Mouse (Mus musculus): ENCODE results near the gene Gm5426.
"Not testable (repeated sequence)": the region's sequence is repeated elsewhere in the genome, so short reads cannot be mapped to it uniquely, and the experiment has no call there.

Gene Gm5426

GRCm38 (mm10) chr10:96136451-96136850, at the start of gene Gm5426:
TSS of gene Gm5426 (plus strand) at chr10:96136603.
- DNase-seq (ENCODE audit: low spot score in 2 of 2): not testable (repeated sequence)

GRCm38 (mm10) chr10:96089744-96090143, 46.7 kb upstream of the Gm5426 start:
- no peak for DNase-seq (ENCODE audit: low spot score in 2 of 2)

DNA sequence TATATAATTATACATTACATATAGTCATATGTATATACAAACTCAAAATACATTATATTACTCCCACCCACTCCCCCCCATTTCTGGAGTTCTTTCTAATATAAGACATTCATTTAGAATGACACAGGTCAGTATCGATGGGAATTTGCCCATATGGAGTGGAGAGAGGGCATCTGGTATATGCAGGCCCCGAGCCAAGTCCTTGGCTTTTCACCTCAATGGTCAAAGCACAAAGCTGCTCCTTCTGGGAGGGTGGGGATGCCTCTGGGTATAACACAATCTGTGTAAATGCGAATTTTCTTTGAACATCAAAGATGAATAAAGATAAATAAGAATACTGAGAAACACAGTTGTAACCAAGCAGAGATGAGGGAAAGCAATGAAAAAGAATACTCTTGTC, 46.0 kb upstream of the Gm5426 start:
- DNase-seq (ENCODE audit: low spot score in 2 of 2): no peak

- DNase-seq (ENCODE audit: low spot score in 2 of 2): no peak
Observed at GRCm38 (mm10) chr10:96093890-96094531, 42.4 kb upstream of the Gm5426 start.

DNA sequence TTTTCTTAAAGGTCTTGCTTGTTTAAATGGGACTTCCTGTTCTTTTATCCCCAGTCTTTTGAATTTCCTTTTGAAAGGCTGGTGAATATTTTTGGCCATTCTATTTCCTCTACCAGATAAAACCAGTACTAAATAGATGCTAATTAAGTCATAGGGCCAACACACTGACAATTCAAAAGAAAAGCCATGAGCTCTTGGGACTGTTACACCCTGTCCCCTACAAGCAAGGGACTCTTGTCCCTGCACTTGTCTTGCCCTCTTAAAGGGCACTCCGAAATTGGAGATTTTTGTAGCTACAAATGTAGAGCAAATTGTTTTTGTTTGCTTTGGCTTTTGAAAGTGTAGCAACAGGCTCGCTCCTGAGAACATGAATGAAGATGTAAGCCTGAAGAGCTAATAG, 41.8 kb upstream of the Gm5426 start:
- no peak for DNase-seq (ENCODE audit: low spot score in 2 of 2)

DNA sequence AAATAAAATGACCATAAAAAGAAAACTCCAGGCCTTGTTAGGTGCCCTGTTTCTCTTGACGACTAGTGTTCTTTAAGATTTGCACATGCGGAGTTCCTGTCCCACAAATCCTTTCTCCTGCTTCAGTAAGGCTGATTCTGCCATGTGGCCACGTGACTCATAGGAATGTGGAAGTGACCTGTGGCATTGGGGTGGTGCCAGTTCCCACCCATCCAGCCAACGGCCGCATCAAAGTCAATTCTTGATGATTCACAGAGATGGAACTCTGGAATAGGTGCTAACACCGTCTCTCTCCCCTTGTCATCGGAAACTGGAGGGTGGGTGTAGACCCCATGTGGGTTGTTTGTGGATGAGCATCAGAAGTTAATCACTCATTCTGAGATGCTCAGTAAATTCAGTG, 39.7 kb upstream of the Gm5426 start:
- DNase-seq (ENCODE audit: low spot score in 2 of 2): no peak

GRCm38 (mm10) chr10:96101035-96101434, 35.4 kb upstream of the Gm5426 start:
- DNase-seq (ENCODE audit: low spot score in 2 of 2): no peak

DNA sequence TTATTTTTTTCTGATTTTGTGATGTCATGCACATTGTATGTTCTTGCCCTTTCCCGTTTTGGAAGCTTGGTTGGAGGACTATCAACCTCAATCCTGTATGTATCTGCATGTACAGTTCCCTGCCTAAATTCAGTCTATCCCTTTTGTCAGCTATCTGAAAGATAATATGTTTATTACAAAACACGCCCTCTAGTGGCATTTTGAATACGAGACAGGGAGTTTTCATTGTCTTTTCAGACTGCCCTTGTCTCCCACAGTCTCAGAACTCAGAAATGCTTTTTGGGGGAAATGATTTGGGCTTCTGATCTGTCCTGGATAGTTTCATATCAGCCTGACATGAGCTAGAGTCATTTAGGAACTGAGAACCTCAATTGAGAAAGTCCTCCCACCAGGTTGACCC, 32.2 kb upstream of the Gm5426 start:
- peak in 1 of 2 experiments; percentile 10 for DNase-seq (ENCODE audit: low spot score in 2 of 2)

GRCm38 (mm10) chr10:96104624-96105023, 31.8 kb upstream of the Gm5426 start:
- no peak for DNase-seq (ENCODE audit: low spot score in 2 of 2)

- DNase-seq (ENCODE audit: low spot score in 2 of 2): peak in 1 of 2 experiments; percentile 23
Observed at GRCm38 (mm10) chr10:96105124-96105523, 31.3 kb upstream of the Gm5426 start.

- DNase-seq (ENCODE audit: low spot score in 2 of 2): no peak
Observed at GRCm38 (mm10) chr10:96106972-96107720, 29.3 kb upstream of the Gm5426 start.

GRCm38 (mm10) chr10:96107825-96108224, 28.6 kb upstream of the Gm5426 start:
- no peak for DNase-seq (ENCODE audit: low spot score in 2 of 2)

GRCm38 (mm10) chr10:96115325-96115724, 21.1 kb upstream of the Gm5426 start:
- no peak for DNase-seq (ENCODE audit: low spot score in 2 of 2)

DNA sequence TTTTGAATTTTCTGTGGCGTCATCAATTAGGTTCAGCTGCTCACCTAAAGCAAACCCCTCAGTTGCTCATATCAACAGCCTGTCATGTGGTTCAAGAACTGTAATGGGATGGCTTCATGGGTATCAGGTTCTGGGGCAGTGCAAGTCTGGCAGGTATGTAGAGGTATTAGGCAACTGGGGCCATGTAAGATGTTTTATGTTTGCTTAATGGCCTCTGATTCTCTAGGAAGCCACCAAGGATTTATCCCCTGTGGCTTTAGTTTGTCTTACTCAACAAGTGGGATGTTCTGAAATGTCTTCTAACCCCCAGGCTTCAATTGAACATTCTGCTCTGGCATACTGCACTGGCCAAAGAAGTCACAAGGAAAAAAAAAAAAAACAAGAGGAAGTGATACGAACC, 15.6 kb upstream of the Gm5426 start:
- no peak for DNase-seq (ENCODE audit: low spot score in 2 of 2)

DNA sequence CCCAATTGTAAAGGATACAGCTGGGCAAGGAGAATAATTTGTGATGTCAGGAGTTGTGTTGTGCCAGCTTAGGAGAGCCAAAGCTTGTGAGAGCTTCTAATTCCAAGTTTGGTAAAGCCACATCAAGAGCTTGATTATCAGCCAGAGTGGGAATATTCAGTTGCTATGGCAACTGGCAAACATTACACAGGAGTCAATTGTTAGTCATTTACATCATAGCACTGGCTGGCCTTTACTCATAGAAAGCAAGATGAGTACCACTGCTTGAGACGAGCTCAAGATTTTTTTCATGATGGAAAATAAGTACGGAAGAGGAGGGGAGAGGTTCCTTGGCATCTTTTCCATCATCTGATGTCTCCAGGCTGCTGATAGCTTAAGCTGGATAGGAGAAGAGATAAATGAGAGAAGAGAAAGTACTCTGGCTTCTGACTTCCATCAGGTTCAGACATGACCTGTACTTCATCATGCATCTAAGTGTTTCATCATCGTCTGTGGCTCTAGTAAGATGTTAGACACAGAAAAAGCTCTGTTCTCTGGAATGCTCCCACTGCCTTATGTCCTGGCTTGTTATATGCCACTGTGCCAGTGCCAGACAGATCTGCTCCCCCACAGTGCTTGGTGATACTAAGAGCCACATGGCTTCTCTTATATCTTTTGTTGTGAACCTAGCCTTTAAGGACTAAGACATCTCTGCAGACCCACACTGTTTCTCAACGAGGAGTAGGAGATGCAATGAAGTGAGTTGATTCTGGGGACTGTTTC, 15.0 kb upstream of the Gm5426 start:
- no peak for DNase-seq (ENCODE audit: low spot score in 2 of 2)

GRCm38 (mm10) chr10:96123885-96124284, 12.5 kb upstream of the Gm5426 start:
- no peak for DNase-seq (ENCODE audit: low spot score in 2 of 2)

GRCm38 (mm10) chr10:96124290-96124689, 12.1 kb upstream of the Gm5426 start:
- no peak for DNase-seq (ENCODE audit: low spot score in 2 of 2)

DNA sequence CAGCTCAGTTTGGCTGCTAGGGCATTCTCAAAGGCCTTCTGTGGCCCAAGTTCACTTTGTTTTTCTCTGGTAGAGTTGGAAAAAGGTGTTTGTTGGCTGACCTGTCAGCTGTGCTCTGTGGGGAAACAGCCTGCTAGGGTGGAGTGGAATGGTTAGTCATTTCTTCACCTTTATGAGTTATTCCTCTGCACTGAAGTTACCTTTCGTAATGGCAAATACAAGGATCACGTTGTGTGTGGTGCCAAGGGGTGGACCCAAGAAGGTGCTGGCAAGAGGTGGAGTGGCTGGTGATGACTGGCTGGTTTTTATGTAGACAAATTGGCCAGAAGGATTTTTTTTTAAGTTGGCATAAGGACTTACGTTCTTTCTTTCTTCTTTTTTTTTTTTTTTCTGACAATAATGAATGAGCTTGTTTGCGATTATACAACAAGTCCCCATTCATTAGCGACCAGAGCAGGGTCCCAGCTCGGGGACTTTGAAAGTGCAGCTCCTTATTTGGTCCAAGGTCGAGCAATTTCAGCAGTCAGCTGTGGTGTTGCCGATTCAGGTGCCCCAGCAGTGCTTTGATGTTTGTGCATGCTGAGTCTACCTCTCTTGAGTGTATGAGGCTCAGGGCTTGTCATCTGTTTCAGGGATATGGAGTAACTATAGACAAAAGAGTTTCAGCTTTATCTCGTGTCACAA, 10.5 kb upstream of the Gm5426 start:
- DNase-seq (ENCODE audit: low spot score in 2 of 2): no peak

- DNase-seq (ENCODE audit: low spot score in 2 of 2): no peak
Observed at GRCm38 (mm10) chr10:96129213-96129612, 7.2 kb upstream of the Gm5426 start.

- DNase-seq (ENCODE audit: low spot score in 2 of 2): no peak
Observed at GRCm38 (mm10) chr10:96130406-96130805, 6.0 kb upstream of the Gm5426 start.

DNA sequence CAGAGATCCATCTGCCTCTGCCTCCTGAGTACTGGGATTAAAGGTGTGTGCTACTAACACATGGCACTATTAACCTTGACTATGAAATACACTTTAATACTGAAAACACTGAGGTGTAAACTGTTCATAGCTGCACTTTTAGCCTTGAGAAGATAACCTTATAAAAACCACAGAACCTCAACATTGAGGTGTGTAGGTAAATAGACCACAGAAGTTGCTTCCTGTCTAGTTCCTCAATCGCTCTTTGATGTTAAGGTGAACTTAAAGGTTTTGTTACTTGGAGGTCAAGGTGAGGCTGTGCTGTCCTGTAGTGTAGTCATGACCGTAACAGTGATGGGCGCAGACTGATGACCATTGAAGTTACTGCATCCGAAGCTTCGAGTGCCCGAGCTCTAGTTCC, 5.3 kb upstream of the Gm5426 start:
- no peak for DNase-seq (ENCODE audit: low spot score in 2 of 2)

GRCm38 (mm10) chr10:96132161-96132560, 4.2 kb upstream of the Gm5426 start:
- DNase-seq (ENCODE audit: low spot score in 2 of 2): peak; percentile 9 to 43
